Mouse (Mus musculus): Measurements from ENCODE around the gene Krtap10-10. TPM values are rescaled to one million over a fixed set of nuclear protein-coding genes. Genes with fewer than 3 reads are reported as not detected.

The Krtap10-10 gene
- polyA plus RNA-seq, 1 experiment, result not detected

GRCm38 (mm10) chr10:77804095-77804494 lies 31.7 kb upstream of the Krtap10-10 start:
- Histone ChIP-seq H3K27ac (ENCODE audit: insufficient read depth, low read depth, low read length) (no peak overlapping the region), H3K4me1 (ENCODE audit: control insufficient read depth, insufficient read depth, insufficient read length, low read length) (0 out of 2 replicates have a peak, but pooled peaks cover under 1% of the 10 kb centered on the region), H3K4me3 (ENCODE audit: low read depth, low read length) (no peak overlapping the region), H3K36me3 (ENCODE audit: control insufficient read depth, insufficient read depth, low read length) (no peaks in the 10 kb centered on the region), H3K27me3 (ENCODE audit: control insufficient read depth, insufficient read depth, low read length) (no peaks in the 10 kb centered on the region)
- TF ChIP-seq CTCF (IDR thresholded peaks at IDR 0.05; ENCODE audit: extremely low read depth, insufficient read length, insufficient replicate concordance, low read depth, low read length), result no peak
- no peak for TF ChIP-seq POLR2A (IDR thresholded peaks at IDR 0.05; ENCODE audit: low read depth, low read length)
- WGBS, result 22% methylated on average over 3 of the region's 3 CpGs

DNA sequence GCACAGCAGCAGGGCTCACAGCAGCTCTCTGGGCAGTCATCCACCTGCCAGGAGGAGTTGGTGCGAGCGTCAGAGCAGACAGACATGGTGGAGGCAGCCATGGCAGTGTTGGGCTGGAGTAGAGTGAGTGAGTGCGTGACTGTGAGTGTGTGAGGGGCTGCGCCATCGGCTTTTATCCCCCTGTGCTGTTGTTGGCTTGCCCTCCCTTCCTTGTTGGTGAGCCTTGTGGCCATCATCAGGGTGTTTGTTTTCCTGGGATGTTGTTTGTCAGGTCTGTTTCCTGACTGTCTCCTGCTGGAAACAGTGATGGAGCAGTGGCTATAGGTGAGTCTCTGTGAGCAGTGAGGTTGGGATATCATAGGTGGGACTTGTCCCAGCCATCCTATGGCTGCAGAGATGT lies 24.0 kb upstream of the Krtap10-10 start, which contains the start of gene Gm9507:
TSS of gene Gm9507 (minus strand) at position 101 of the 400 bp plus-strand sequence.
- no peak within 1 kb of the TSS for H3K4me3 ChIP-seq (ENCODE audit: low read depth, low read length)
- TF ChIP-seq CTCF (IDR thresholded peaks at IDR 0.05; ENCODE audit: extremely low read depth, insufficient read length, insufficient replicate concordance, low read depth, low read length) (no peak), POLR2A (IDR thresholded peaks at IDR 0.05; ENCODE audit: low read depth, low read length) (no peak)
- WGBS, result 55% methylated on average over 5 of the region's 5 CpGs

GRCm38 (mm10) chr10:77814382-77814781 lies 21.4 kb upstream of the Krtap10-10 start, which contains the start of gene Gm2696:
Gene Gm2696 (plus strand): TSS chr10:77814682.
- no peak within 1 kb of the TSS for H3K27ac ChIP-seq (ENCODE audit: insufficient read depth, low read depth, low read length)
- TF ChIP-seq POLR2A (IDR thresholded peaks at IDR 0.05; ENCODE audit: low read depth, low read length) (no peak), CTCF (IDR thresholded peaks at IDR 0.05; ENCODE audit: extremely low read depth, insufficient read length, insufficient replicate concordance, low read depth, low read length) (no peak)

More for the DNA sequence above, 24.0 kb upstream of the Krtap10-10 start, which contains the start of gene Gm9507:
- Histone ChIP-seq H3K27ac (ENCODE audit: insufficient read depth, low read depth, low read length) (no peak within 1 kb of the TSS), H3K4me1 (ENCODE audit: control insufficient read depth, insufficient read depth, insufficient read length, low read length) (no peaks in the 10 kb centered on the region), H3K27me3 (ENCODE audit: control insufficient read depth, insufficient read depth, low read length) (no peaks in the 10 kb centered on the region), H3K36me3 (ENCODE audit: control insufficient read depth, insufficient read depth, low read length) (no peaks in the 10 kb centered on the region)

DNA sequence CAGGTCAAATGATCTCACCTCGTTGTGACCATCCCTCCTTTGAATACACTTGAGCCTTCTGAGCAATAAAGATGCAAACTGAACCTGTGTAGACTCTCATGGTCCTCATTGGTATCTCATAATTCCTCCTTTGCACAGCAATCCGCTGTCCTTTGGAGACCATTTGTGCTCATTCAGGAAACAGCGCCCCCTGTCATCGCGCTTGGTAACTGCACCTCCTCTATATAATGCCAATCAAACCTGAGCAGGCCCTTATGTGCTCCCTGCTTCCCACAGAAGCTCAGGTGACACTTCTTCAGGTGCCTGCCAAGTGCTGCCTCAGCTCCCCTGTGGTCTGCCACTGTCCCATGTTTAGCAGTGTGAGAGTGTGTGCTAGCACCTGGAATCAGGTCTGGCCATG lies 20.2 kb upstream of the Krtap10-10 start:
- H3K27ac ChIP-seq (ENCODE audit: insufficient read depth, low read depth, low read length), result no peak overlapping the region
- H3K4me1 ChIP-seq (ENCODE audit: control insufficient read depth, insufficient read depth, insufficient read length, low read length), result no peaks in the 10 kb centered on the region
- no peaks in the 10 kb centered on the region for H3K27me3 ChIP-seq (ENCODE audit: control insufficient read depth, insufficient read depth, low read length)
- 21% methylated on average over 5 of the region's 5 CpGs for WGBS
- no peak overlapping the region for H3K4me3 ChIP-seq (ENCODE audit: low read depth, low read length)
- TF ChIP-seq POLR2A (IDR thresholded peaks at IDR 0.05; ENCODE audit: low read depth, low read length), result no peak
- TF ChIP-seq CTCF (IDR thresholded peaks at IDR 0.05; ENCODE audit: extremely low read depth, insufficient read length, insufficient replicate concordance, low read depth, low read length), result peak; percentile 66; the same call in 1 of the 2 replicates
- no peaks in the 10 kb centered on the region for H3K36me3 ChIP-seq (ENCODE audit: control insufficient read depth, insufficient read depth, low read length)

More at GRCm38 (mm10) chr10:77814382-77814781, 21.4 kb upstream of the Krtap10-10 start, which contains the start of gene Gm2696:
- Histone ChIP-seq H3K4me3 (ENCODE audit: low read depth, low read length) (no peak within 1 kb of the TSS), H3K36me3 (ENCODE audit: control insufficient read depth, insufficient read depth, low read length) (no peaks in the 10 kb centered on the region), H3K4me1 (ENCODE audit: control insufficient read depth, insufficient read depth, insufficient read length, low read length) (no peaks in the 10 kb centered on the region), H3K27me3 (ENCODE audit: control insufficient read depth, insufficient read depth, low read length) (no peaks in the 10 kb centered on the region)
- WGBS, result 41% methylated on average over 4 of the region's 4 CpGs

- H3K27me3 ChIP-seq (ENCODE audit: control insufficient read depth, insufficient read depth, low read length), result no peaks in the 10 kb centered on the region
- no peaks in the 10 kb centered on the region for H3K36me3 ChIP-seq (ENCODE audit: control insufficient read depth, insufficient read depth, low read length)
- over 99% methylated on average over 4 of the region's 4 CpGs for WGBS
- TF ChIP-seq POLR2A (IDR thresholded peaks at IDR 0.05; ENCODE audit: low read depth, low read length), result no peak
- TF ChIP-seq CTCF (IDR thresholded peaks at IDR 0.05; ENCODE audit: extremely low read depth, insufficient read length, insufficient replicate concordance, low read depth, low read length), result no peak
- H3K27ac ChIP-seq (ENCODE audit: insufficient read depth, low read depth, low read length), result no peak overlapping the region
- no peak overlapping the region for H3K4me3 ChIP-seq (ENCODE audit: low read depth, low read length)
- H3K4me1 ChIP-seq (ENCODE audit: control insufficient read depth, insufficient read depth, insufficient read length, low read length), result no peaks in the 10 kb centered on the region
Observed at GRCm38 (mm10) chr10:77818523-77818922, 17.2 kb upstream of the Krtap10-10 start.

GRCm38 (mm10) chr10:77819203-77819602 lies 16.5 kb upstream of the Krtap10-10 start:
- WGBS, result 60% methylated on average over 4 of the region's 4 CpGs
- H3K4me3 ChIP-seq (ENCODE audit: low read depth, low read length), result no peak overlapping the region
- H3K27ac ChIP-seq (ENCODE audit: insufficient read depth, low read depth, low read length), result no peak overlapping the region
- no peak for TF ChIP-seq CTCF (IDR thresholded peaks at IDR 0.05; ENCODE audit: extremely low read depth, insufficient read length, insufficient replicate concordance, low read depth, low read length)
- TF ChIP-seq POLR2A (IDR thresholded peaks at IDR 0.05; ENCODE audit: low read depth, low read length), result no peak
- H3K27me3 ChIP-seq (ENCODE audit: control insufficient read depth, insufficient read depth, low read length), result no peaks in the 10 kb centered on the region
- H3K4me1 ChIP-seq (ENCODE audit: control insufficient read depth, insufficient read depth, insufficient read length, low read length), result no peaks in the 10 kb centered on the region
- H3K36me3 ChIP-seq (ENCODE audit: control insufficient read depth, insufficient read depth, low read length), result no peaks in the 10 kb centered on the region

DNA sequence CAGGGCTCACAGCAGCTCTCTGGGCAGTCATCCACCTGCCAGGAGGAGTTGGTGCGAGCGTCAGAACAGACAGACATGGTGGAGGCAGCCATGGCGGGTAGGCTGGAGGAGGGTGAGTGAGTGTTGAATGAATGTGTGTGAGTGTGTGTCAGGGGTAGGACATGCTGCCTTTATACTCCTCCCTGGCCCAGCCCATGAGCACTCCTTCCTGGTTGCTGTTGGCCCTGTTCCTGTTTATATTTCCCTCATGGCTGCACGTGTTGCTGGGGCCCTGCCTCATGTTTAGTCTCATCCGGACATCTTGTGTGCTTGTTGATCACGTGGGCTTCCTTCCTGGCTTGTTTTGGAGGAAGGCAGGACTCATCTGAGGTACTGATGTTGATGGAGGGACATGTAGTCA lies 8.8 kb upstream of the Krtap10-10 start, which contains the start of gene Krtap10-4:
TSS of gene Krtap10-4 (minus strand) at position 145 of the 400 bp plus-strand sequence.
- Histone ChIP-seq H3K27me3 (ENCODE audit: control insufficient read depth, insufficient read depth, low read length) (no peaks in the 10 kb centered on the region), H3K27ac (ENCODE audit: insufficient read depth, low read depth, low read length) (no peak within 1 kb of the TSS), H3K4me1 (ENCODE audit: control insufficient read depth, insufficient read depth, insufficient read length, low read length) (no peaks in the 10 kb centered on the region), H3K4me3 (ENCODE audit: low read depth, low read length) (no peak within 1 kb of the TSS), H3K36me3 (ENCODE audit: control insufficient read depth, insufficient read depth, low read length) (no peaks in the 10 kb centered on the region)
- WGBS, result 57% methylated on average over 6 of the region's 6 CpGs
- TF ChIP-seq CTCF (IDR thresholded peaks at IDR 0.05; ENCODE audit: extremely low read depth, insufficient read length, insufficient replicate concordance, low read depth, low read length), result no peak
- no peak for TF ChIP-seq POLR2A (IDR thresholded peaks at IDR 0.05; ENCODE audit: low read depth, low read length)
